Mouse (Mus musculus) kidney, embryonic 14.5 days (tissue): ENCODE measurements at regions not wholly inside any gene's neighbourhood (a gene's known extent, or its start where the extent isn't known, plus 50 kb on each side); places are given as distances from the start of the nearest gene placed in this dataset.

Source experiments
- ATAC-seq: fragments of 200-750 bp; cut with Nextera tagmentation; 2 replicates; pipeline ENCODE4 v1.8.0; 2017; ENCODE audit warnings: moderate number of reproducible peaks, mild to moderate bottlenecking, moderate TSS enrichment, moderate library complexity; ENCODE audit not compliant: low FRiP score, low TSS enrichment
- H3K27ac ChIP-seq: fragments of 300-500 bp; sonication (generic); 2 replicates; pipeline ENCODE4 v1.5.1; 2014; ENCODE audit warnings: low read depth, mild to moderate bottlenecking, low read length, moderate library complexity, mixed read lengths
- H3K27me3 ChIP-seq: fragments of 300-500 bp; sonication (generic); 2 replicates; pipeline ENCODE4 v1.6.1; 2014; ENCODE audit warnings: mild to moderate bottlenecking, low read length; ENCODE audit not compliant: control insufficient read depth, insufficient read depth
- H3K36me3 ChIP-seq: fragments of 300-500 bp; sonication (generic); 2 replicates; pipeline ENCODE4 v1.6.1; 2014; ENCODE audit warnings: low read length, mixed read lengths; ENCODE audit not compliant: control insufficient read depth, insufficient read depth
- H3K4me1 ChIP-seq: fragments of 300-500 bp; sonication (generic); 2 replicates; pipeline ENCODE4 v1.6.1; 2014; ENCODE audit warnings: low read length, mixed read lengths; ENCODE audit not compliant: control insufficient read depth, insufficient read depth
- H3K4me2 ChIP-seq: fragments of 300-500 bp; sonication (generic); replicated peaks from 2 replicates; pipeline ENCODE4 v1.6.1; 2014; ENCODE audit warnings: low read depth, mild to moderate bottlenecking, low read length
- H3K4me3 ChIP-seq: fragments of 300-500 bp; sonication (generic); 2 replicates; pipeline ENCODE4 v1.5.1; 2014; ENCODE audit warnings: mild to moderate bottlenecking, low read length
- H3K9ac ChIP-seq: fragments of 300-500 bp; sonication (generic); 2 replicates; pipeline ENCODE4 v1.6.1; 2014; ENCODE audit warnings: low read depth, mild to moderate bottlenecking, low read length, moderate library complexity
- H3K9me3 ChIP-seq: fragments of 300-500 bp; sonication (generic); 2 replicates; pipeline ENCODE4 v1.6.1; 2016; ENCODE audit warnings: low read length; ENCODE audit not compliant: control insufficient read depth
- WGBS: fragments of 180-500 bp; shearing (Covaris S2); extraction: QIAGEN DNeasy Blood & Tissue Kit; methylation state at CpG from one replicate; pipeline ENCODE4 v1.1.7; 2014; 5-methylcytosine and 5-hydroxymethylcytosine counted together

DNA sequence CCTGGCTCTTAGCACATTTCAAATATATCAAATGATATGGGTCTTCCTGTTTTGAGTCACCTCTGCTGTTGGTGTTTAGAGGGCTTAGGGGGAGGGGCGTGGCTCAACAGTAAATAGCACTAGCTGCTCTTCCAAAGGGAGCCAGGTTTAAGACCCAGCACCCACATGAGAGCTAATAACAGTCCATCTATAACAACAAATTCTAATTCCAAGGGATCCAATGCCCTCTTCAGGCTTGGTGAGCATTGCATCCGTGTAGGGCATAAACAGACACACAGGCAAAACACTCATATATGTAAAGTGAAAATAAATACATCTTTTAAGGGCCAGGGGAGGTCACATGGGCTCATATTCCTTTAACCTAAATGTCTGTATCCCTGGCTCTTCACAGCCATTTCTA is 194.1 kb upstream of the Kdm8 start:
- Histone ChIP-seq H3K9ac (no peak overlapping the region), H3K27ac (no peak overlapping the region), H3K4me2 (no peak overlapping the region), H3K4me3 (no peak overlapping the region), H3K27me3 (no peaks in the 10 kb centered on the region), H3K36me3 (no peaks in the 10 kb centered on the region), H3K9me3 (no peaks in the 10 kb centered on the region; the same call in 1 of the 2 replicates), H3K4me1 (no peaks in the 10 kb centered on the region)
- WGBS: 83% methylated on average over 2 of the region's 2 CpGs
- no peak for ATAC-seq

DNA sequence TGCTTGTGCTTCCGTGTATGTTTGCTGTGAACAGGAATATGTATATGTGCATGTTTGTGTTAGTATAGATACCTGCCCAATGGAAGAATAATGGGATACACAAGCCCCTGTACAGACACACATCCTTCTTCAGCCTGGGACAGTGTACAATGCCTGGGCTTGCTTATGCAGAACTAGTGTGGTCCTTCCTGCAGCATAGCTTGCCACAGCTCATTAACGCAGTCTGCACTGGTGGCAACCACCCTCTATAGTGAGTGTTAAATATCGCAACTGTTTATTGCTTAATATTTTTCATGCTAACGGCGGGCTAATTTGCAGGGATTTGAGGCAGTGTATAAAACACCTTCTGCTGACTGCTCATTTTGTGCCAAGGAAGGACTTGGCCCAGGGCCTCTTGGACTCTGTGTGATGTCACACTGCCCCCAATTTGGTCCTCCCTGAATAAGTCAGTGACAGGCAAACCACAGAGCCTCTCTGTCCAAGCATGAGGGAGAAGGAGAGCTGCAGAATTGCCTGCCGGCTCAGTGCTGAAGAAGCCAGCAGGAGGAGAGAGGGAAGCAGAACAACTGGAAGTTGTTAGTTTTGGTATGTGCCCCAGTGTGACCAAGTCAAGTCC is 193.4 kb upstream of the Kdm8 start:
- Histone ChIP-seq H3K9me3 (no peaks in the 10 kb centered on the region; the same call in 1 of the 2 replicates), H3K27me3 (no peaks in the 10 kb centered on the region), H3K9ac (no peak overlapping the region), H3K4me1 (no peaks in the 10 kb centered on the region), H3K36me3 (no peaks in the 10 kb centered on the region), H3K4me3 (no peak overlapping the region), H3K27ac (no peak overlapping the region), H3K4me2 (no peak overlapping the region)
- 67% methylated on average over 6 of the region's 6 CpGs for WGBS
- ATAC-seq: 0 out of 2 replicates have a peak, but pooled peaks have one; percentile 29

DNA sequence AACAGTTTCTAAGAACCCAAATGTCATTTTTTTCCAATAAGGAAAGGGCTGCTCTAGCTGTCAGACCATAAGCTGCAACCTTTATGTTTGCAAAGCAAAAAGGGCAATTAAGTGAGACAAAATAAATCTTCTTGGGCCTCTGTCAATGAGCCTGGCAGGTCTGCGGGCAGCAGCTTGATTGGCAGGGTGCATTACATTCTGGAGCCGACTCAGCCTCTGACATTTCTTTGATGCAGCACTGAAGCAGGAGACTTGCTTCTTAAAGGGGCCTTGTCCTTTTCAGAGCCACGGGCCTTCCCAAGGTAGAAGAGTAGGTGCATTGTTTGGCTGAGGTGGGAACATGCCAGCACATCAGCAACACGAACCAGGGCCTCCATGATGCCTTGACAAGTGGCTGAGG is 190.2 kb upstream of the Kdm8 start:
- WGBS: 20% methylated on average over 4 of the region's 4 CpGs
- no peak for ATAC-seq
- no peaks in the 10 kb centered on the region for H3K9me3 ChIP-seq
- H3K4me1 ChIP-seq: no peaks in the 10 kb centered on the region
- no peak overlapping the region for H3K4me3 ChIP-seq
- H3K27me3 ChIP-seq: no peaks in the 10 kb centered on the region
- no peak overlapping the region for H3K4me2 ChIP-seq
- H3K9ac ChIP-seq: no peak overlapping the region
- no peak overlapping the region for H3K27ac ChIP-seq
- no peaks in the 10 kb centered on the region for H3K36me3 ChIP-seq

DNA sequence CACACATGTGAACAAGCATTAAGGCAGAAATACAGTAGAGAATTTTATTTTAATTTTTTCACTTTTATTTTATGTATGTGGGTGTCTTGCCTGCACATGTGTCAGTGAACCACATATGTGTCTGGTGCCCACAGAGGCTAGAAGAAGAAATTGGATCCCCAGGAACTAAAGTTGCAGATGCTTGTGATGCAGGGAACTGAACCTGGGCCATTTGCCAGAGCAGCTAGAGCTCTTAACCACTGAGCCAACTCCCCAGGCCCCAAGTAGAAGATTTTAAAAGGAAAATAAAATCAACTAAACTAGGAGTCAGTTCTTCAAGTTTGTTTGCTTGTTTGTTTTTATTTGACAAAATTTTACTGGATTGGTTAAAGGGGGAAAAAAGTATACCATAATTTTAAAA is 185.5 kb upstream of the Kdm8 start:
- H3K4me1 ChIP-seq: no peaks in the 10 kb centered on the region
- no peak overlapping the region for H3K27ac ChIP-seq
- H3K36me3 ChIP-seq: no peaks in the 10 kb centered on the region
- no peak overlapping the region for H3K4me2 ChIP-seq
- H3K27me3 ChIP-seq: no peaks in the 10 kb centered on the region
- H3K9ac ChIP-seq: no peak overlapping the region
- no peak overlapping the region for H3K4me3 ChIP-seq
- no peak for ATAC-seq
- H3K9me3 ChIP-seq: no peaks in the 10 kb centered on the region

DNA sequence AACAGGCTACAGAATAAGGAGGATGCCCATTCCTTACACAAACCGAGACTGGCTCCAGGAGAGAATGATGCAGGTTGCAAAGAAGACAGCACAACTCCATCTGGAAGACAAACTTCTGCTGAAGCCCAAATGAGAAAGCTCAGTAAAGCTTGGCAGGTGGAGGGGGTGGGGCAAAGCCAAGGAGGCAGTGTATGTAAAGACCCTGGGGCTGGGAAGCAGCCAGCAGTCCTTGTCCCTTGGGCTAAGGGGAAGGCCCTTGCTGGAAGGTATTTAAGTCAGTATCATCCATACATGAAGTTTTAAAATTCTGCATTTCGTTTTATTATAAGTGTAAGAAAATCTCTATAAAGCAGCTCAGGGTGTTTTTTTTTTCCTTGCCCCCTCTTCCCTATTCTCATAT is 182.3 kb upstream of the Kdm8 start:
- ATAC-seq: no peak
- Histone ChIP-seq H3K9me3 (no peaks in the 10 kb centered on the region), H3K4me3 (no peak overlapping the region), H3K27me3 (no peaks in the 10 kb centered on the region), H3K36me3 (no peaks in the 10 kb centered on the region), H3K4me1 (no peaks in the 10 kb centered on the region), H3K27ac (no peak overlapping the region), H3K4me2 (no peak overlapping the region), H3K9ac (no peak overlapping the region)
- WGBS: 82% methylated on average over 2 of the region's 2 CpGs

DNA sequence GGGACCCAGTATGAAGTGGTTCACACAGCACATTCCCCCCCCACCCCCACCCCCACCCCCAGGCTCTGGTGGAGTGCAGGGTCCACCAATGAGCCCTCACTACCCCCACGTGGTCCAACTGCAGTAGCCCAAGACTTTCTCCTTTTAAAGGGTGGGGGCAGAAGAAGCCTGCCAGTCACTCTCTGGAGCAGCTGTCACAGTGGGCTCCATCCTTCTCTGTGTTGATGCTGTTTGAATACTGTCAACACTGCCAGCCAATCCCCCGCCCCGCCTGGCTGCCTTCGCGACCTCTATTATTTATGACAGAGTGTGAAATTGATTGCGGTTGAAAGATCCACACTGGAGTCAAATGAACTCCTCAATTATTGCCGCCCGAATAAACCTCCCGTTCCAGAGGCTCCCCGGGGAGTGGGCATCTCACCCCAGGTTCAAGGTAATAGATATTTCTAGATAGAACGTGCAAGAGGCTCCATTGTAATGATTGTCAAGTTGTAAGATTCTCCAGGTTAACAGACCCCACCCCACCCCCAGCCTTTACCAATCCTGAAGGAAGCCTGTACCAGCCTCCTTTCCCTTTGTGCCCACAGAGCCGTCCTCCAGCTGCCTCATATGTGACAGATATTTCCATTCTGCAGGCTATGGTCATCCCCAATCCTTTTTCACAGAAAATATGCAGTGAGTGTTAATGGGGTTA is 181.7 kb upstream of the Kdm8 start:
- WGBS: 33% methylated on average over 12 of the region's 12 CpGs
- H3K36me3 ChIP-seq: no peaks in the 10 kb centered on the region
- H3K27ac ChIP-seq: no peak overlapping the region
- H3K27me3 ChIP-seq: no peaks in the 10 kb centered on the region
- no peak overlapping the region for H3K4me2 ChIP-seq
- H3K9me3 ChIP-seq: no peaks in the 10 kb centered on the region
- no peak overlapping the region for H3K9ac ChIP-seq
- no peak overlapping the region for H3K4me3 ChIP-seq
- no peaks in the 10 kb centered on the region for H3K4me1 ChIP-seq
- ATAC-seq: 0 out of 2 replicates have a peak, but pooled peaks have one; percentile 29

DNA sequence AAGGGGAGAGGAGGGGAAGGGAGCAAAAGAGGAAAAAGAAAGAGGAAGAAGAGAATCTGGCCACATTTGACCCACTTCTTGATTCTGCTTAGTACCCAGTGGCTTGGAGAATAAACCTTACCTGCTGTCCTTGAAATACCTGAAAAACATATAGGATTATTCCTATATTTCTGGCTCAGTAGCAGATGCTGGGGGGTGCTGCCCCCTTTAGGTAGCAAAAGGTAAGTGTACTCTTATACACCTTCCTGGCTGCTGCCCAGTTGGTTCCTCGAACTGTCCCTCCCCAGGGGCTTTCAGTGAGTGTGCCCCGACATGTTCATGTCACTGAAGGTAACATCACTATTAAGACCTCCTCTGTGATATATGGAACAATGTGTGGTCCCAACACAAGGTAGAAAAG is 180.7 kb upstream of the Kdm8 start:
- no peaks in the 10 kb centered on the region for H3K36me3 ChIP-seq
- no peak overlapping the region for H3K9ac ChIP-seq
- no peaks in the 10 kb centered on the region for H3K27me3 ChIP-seq
- H3K4me1 ChIP-seq: no peaks in the 10 kb centered on the region
- no peak overlapping the region for H3K4me3 ChIP-seq
- WGBS: 75% methylated on average over 2 of the region's 2 CpGs
- H3K9me3 ChIP-seq: no peaks in the 10 kb centered on the region
- no peak overlapping the region for H3K27ac ChIP-seq
- no peak for ATAC-seq
- no peak overlapping the region for H3K4me2 ChIP-seq

DNA sequence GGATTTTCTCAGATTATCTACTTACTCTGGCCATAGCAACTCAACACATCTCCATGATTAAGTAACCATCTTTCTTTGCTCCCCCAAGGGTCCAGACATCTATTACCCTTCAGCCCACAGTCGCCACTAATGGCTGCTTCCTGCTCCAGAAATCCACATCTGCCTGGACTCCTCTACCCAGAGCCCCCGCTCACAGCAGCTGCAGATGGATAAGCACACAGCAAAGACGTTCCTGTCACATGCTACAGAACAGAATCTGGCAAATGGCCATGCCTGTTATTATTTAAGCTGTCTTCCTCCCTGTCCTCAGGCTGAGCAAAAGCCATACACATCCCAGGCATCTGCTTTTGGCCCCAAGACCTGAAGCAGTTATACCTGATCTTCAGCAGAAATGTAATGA is 173.8 kb upstream of the Kdm8 start:
- H3K27me3 ChIP-seq: no peaks in the 10 kb centered on the region
- H3K4me2 ChIP-seq: no peak overlapping the region
- H3K4me1 ChIP-seq: no peaks in the 10 kb centered on the region
- H3K36me3 ChIP-seq: no peaks in the 10 kb centered on the region
- 47% methylated on average over 3 of the region's 3 CpGs for WGBS
- no peak overlapping the region for H3K27ac ChIP-seq
- no peak overlapping the region for H3K4me3 ChIP-seq
- no peaks in the 10 kb centered on the region for H3K9me3 ChIP-seq
- ATAC-seq: peak; percentile 58; the same call in 1 of the 2 replicates
- no peak overlapping the region for H3K9ac ChIP-seq

DNA sequence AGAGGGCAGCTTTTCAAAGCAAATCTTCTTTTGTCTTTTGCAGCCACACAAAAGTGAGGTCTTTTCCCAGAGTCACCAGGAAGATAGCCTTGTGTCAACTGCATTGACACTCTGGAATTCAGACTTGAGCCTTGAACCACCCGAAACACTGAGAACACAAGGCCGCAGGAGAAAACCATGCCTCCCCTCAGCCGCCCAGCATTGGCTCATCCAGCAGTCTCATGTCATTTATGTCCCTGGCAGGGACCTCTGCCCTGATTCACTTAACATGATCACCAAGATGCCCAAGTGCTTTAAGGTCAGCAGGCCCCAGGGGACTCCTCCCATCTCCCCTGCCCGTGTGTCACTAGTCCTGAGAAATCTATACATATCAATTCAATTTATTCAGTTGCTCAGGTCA is 173.1 kb upstream of the Kdm8 start:
- no peak overlapping the region for H3K9ac ChIP-seq
- no peak for ATAC-seq
- no peak overlapping the region for H3K4me2 ChIP-seq
- H3K27ac ChIP-seq: no peak overlapping the region
- WGBS: 67% methylated on average over 4 of the region's 4 CpGs
- no peaks in the 10 kb centered on the region for H3K27me3 ChIP-seq
- no peaks in the 10 kb centered on the region for H3K9me3 ChIP-seq
- H3K4me3 ChIP-seq: no peak overlapping the region
- no peaks in the 10 kb centered on the region for H3K4me1 ChIP-seq
- no peaks in the 10 kb centered on the region for H3K36me3 ChIP-seq
